Mouse (Mus musculus): ENCODE results near the gene Mavs. TPM values are rescaled to one million over a fixed set of nuclear protein-coding genes. Genes with fewer than 3 reads are reported as not detected.

Gene Mavs
- polyA plus RNA-seq, 1 experiment from 2014 or later, result 5.0 TPM

DNA sequence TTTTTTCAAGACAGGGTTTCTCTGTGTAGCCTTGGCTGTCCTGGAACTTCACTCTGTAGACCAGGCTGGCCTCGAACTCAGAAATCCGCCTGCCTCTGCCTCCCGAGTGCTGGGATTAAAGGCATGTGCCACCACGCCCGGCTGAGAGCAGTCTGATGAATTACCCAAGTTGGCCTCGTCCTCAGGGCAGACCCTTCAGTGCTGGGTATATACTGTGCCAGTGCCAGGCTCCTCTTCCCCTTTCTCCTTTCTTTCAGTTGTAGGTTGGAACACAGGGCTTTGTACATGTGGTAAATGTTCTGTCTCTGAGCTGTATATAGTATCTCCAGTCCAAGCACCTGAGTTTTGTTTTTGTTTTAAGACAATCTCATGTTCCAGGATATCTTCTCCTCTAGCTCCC is 30.2 kb downstream of the Mavs start:
- 57% methylated on average over 6 of the region's 6 CpGs for WGBS
- H3K27ac ChIP-seq (ENCODE audit: low read depth, low read length), result no peak overlapping the region
- H3K9ac ChIP-seq (replicated peaks; ENCODE audit: low read depth, low read length), result no peak overlapping the region
- no peak overlapping the region for H3K4me3 ChIP-seq (ENCODE audit: low read depth, low read length)
- H3K4me1 ChIP-seq (ENCODE audit: control insufficient read depth, insufficient read depth, low read length), result peaks cover 14% of the 10 kb centered on the region
- no peak for ATAC-seq (ENCODE audit: low read depth)
- no peaks in the 10 kb centered on the region for H3K9me3 ChIP-seq (ENCODE audit: control insufficient read depth, low read length)
- H3K27me3 ChIP-seq (ENCODE audit: control insufficient read depth, insufficient read depth, low read length), result no peaks in the 10 kb centered on the region
- H3K4me2 ChIP-seq (ENCODE audit: low read depth, low read length), result peak overlapping the region; percentile 91
- H3K36me3 ChIP-seq (ENCODE audit: control insufficient read depth, insufficient read depth, low read length), result no peaks in the 10 kb centered on the region

DNA sequence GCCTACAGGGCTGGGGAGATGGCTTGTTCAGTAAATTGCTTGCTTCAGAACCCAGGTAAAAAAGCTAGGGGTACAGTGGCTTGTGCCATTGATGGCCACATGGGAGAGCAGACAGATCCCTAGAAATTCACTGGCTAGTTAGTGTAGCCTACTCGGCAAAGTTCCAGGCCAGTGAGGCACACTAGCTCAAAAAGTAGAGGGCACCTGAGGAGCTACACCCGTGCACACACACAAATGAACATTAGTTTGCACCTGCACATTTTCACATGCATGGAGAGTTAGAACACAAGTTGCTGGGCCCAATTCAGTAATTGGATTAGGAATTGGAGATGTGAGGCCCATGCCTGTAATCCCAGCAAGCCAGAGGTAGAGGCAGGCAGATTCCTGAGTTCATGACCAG is 31.2 kb downstream of the Mavs start:
- Histone ChIP-seq H3K27me3 (ENCODE audit: control insufficient read depth, insufficient read depth, low read length) (no peaks in the 10 kb centered on the region), H3K36me3 (ENCODE audit: control insufficient read depth, insufficient read depth, low read length) (no peaks in the 10 kb centered on the region), H3K4me3 (ENCODE audit: low read depth, low read length) (no peak overlapping the region), H3K4me1 (ENCODE audit: control insufficient read depth, insufficient read depth, low read length) (peaks cover 14% of the 10 kb centered on the region), H3K9me3 (ENCODE audit: control insufficient read depth, low read length) (no peaks in the 10 kb centered on the region), H3K27ac (ENCODE audit: low read depth, low read length) (no peak overlapping the region), H3K4me2 (ENCODE audit: low read depth, low read length) (no peak overlapping the region), H3K9ac (replicated peaks; ENCODE audit: low read depth, low read length) (no peak overlapping the region)
- WGBS, result 84% methylated on average over 2 of the region's 2 CpGs
- no peak for ATAC-seq (ENCODE audit: low read depth)

DNA sequence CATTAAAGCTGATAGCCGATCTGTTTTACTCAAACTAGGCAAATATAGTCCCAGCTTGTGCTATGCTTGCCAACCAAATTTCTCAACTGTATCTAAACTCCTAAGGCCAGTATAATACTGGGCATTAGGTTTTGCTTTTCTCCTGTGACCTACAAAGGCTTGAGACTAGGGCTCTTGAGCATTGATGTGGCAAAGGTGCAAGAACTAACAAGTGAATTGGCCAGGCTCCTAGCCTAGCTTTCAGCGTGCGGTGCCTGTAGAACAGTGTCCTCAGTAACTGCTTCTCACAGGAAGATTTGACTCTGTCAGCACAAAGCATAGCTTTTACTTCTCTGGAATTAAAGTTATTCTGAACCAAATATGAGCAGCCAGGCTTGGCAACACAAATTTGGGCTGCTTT is 41.6 kb downstream of the Mavs start:
- Histone ChIP-seq H3K4me1 (ENCODE audit: control insufficient read depth, insufficient read depth, low read length) (no peaks in the 10 kb centered on the region), H3K36me3 (ENCODE audit: control insufficient read depth, insufficient read depth, low read length) (peaks cover 36% of the 10 kb centered on the region), H3K27me3 (ENCODE audit: control insufficient read depth, insufficient read depth, low read length) (no peaks in the 10 kb centered on the region), H3K27ac (ENCODE audit: low read depth, low read length) (no peak overlapping the region), H3K9me3 (ENCODE audit: control insufficient read depth, low read length) (no peaks in the 10 kb centered on the region), H3K4me2 (ENCODE audit: low read depth, low read length) (no peak overlapping the region), H3K4me3 (ENCODE audit: low read depth, low read length) (no peak overlapping the region), H3K9ac (replicated peaks; ENCODE audit: low read depth, low read length) (no peak overlapping the region)
- WGBS, result 95% methylated on average over 3 of the region's 3 CpGs
- ATAC-seq (ENCODE audit: low read depth), result no peak

DNA sequence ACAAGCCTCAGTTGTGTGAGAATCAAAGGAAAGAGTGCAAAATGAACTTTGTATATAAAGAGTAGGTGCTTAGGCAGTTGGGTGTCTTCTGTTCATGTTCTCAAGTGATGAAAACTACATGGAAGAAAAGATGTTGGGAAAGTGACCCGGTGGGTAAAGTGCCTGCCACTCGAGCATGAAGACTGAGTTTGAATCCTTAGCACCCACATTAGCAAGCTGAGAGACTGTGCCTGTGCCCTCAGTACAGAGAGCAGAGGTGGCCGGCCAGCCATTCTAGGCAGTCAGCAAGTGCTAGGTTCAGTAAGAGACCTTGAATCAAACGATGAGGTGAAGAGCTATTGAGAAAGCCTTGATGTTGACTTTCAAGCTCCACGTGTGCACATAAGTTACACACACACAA is 42.9 kb downstream of the Mavs start:
- no peak overlapping the region for H3K4me3 ChIP-seq (ENCODE audit: low read depth, low read length)
- H3K27me3 ChIP-seq (ENCODE audit: control insufficient read depth, insufficient read depth, low read length), result no peaks in the 10 kb centered on the region
- H3K9me3 ChIP-seq (ENCODE audit: control insufficient read depth, low read length), result no peaks in the 10 kb centered on the region
- WGBS, result 96% methylated on average over 5 of the region's 5 CpGs
- no peak overlapping the region for H3K9ac ChIP-seq (replicated peaks; ENCODE audit: low read depth, low read length)
- no peaks in the 10 kb centered on the region for H3K4me1 ChIP-seq (ENCODE audit: control insufficient read depth, insufficient read depth, low read length)
- H3K4me2 ChIP-seq (ENCODE audit: low read depth, low read length), result no peak overlapping the region
- no peak for ATAC-seq (ENCODE audit: low read depth)
- H3K36me3 ChIP-seq (ENCODE audit: control insufficient read depth, insufficient read depth, low read length), result peaks cover 36% of the 10 kb centered on the region
- H3K27ac ChIP-seq (ENCODE audit: low read depth, low read length), result no peak overlapping the region

DNA sequence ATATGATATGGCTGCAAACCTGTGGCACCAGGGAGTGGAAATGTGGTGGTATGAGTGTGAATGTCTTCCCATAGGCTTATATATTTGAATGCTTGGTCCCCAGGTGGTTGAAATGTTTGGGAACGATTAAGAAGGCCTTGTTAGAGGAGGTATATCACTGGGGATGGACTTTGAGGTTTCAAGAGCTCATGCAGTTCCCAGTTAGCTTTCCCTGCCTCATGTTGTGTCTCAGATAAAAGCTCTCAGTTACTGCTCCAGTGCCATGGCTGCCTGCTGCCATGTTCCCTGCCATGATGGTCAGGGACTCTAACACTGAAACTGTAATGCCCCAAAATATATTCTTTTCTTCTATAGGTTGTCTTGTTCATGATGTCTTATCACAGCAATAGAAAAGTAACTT is 47.7 kb downstream of the Mavs start:
- no peak overlapping the region for H3K4me2 ChIP-seq (ENCODE audit: low read depth, low read length)
- 86% methylated on average over 1 of the region's 1 CpGs for WGBS

DNA sequence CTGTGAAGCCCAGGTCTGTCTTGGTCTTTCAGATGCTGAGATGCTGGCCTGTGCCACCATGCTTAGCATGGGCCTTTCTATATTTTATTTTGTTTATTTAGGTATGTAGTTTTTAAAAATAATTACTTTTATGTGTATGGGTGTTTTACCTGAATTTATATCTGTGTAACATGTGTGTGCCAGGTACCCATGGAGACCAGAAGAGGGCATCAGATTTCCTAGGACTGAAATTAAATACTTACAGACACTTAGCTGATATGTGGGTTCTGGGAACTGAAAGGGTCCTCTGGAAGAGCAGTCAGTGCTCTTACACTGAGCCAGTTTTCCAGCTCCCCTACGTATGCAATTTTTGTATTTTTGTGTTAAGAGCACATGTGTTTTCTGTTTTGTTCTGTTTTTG is 52.4 kb downstream of the Mavs start:
- ATAC-seq (ENCODE audit: low read depth), result no peak
- no peaks in the 10 kb centered on the region for H3K9me3 ChIP-seq (ENCODE audit: control insufficient read depth, low read length)
- H3K36me3 ChIP-seq (ENCODE audit: control insufficient read depth, insufficient read depth, low read length), result peaks cover 21% of the 10 kb centered on the region
- H3K4me2 ChIP-seq (ENCODE audit: low read depth, low read length), result no peak overlapping the region
- WGBS, result 91% methylated on average over 1 of the region's 1 CpGs
- H3K4me1 ChIP-seq (ENCODE audit: control insufficient read depth, insufficient read depth, low read length), result no peaks in the 10 kb centered on the region
- H3K9ac ChIP-seq (replicated peaks; ENCODE audit: low read depth, low read length), result no peak overlapping the region
- H3K27me3 ChIP-seq (ENCODE audit: control insufficient read depth, insufficient read depth, low read length), result no peaks in the 10 kb centered on the region
- no peak overlapping the region for H3K27ac ChIP-seq (ENCODE audit: low read depth, low read length)
- no peak overlapping the region for H3K4me3 ChIP-seq (ENCODE audit: low read depth, low read length)

More for the DNA sequence above, 47.7 kb downstream of the Mavs start:
- no peak for ATAC-seq (ENCODE audit: low read depth)
- H3K4me3 ChIP-seq (ENCODE audit: low read depth, low read length), result no peak overlapping the region
- H3K4me1 ChIP-seq (ENCODE audit: control insufficient read depth, insufficient read depth, low read length), result no peaks in the 10 kb centered on the region
- H3K36me3 ChIP-seq (ENCODE audit: control insufficient read depth, insufficient read depth, low read length), result peaks cover 24% of the 10 kb centered on the region
- no peak overlapping the region for H3K27ac ChIP-seq (ENCODE audit: low read depth, low read length)
- no peak overlapping the region for H3K9ac ChIP-seq (replicated peaks; ENCODE audit: low read depth, low read length)
- H3K27me3 ChIP-seq (ENCODE audit: control insufficient read depth, insufficient read depth, low read length), result no peaks in the 10 kb centered on the region
- no peaks in the 10 kb centered on the region for H3K9me3 ChIP-seq (ENCODE audit: control insufficient read depth, low read length)

DNA sequence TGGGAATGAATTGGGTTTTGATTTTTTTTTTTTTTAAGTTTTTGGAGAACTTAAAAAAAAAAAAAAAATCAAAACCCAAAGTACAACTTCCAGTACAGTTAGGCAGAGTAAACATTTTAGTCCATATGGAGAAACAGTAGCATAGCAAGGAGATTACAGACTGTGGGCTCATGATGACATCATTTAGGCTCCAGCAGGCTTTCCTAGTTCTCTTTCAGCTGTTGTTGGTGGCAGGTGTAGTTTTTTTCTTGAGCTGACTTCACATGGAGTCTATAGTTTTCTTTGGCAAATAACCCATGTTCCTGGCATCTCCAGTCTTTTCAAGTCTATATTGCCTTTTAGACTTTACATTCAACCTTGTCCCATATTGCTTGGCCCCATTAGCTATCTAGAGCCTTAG is 56.8 kb downstream of the Mavs start:
- Histone ChIP-seq H3K36me3 (ENCODE audit: control insufficient read depth, insufficient read depth, low read length) (peaks cover 23% of the 10 kb centered on the region; the same call in 1 of the 2 replicates), H3K27ac (ENCODE audit: low read depth, low read length) (no peak overlapping the region), H3K4me2 (ENCODE audit: low read depth, low read length) (no peak overlapping the region), H3K27me3 (ENCODE audit: control insufficient read depth, insufficient read depth, low read length) (no peaks in the 10 kb centered on the region), H3K4me1 (ENCODE audit: control insufficient read depth, insufficient read depth, low read length) (no peaks in the 10 kb centered on the region), H3K9ac (replicated peaks; ENCODE audit: low read depth, low read length) (no peak overlapping the region), H3K4me3 (ENCODE audit: low read depth, low read length) (no peak overlapping the region), H3K9me3 (ENCODE audit: control insufficient read depth, low read length) (no peaks in the 10 kb centered on the region)
- ATAC-seq (ENCODE audit: low read depth), result no peak

DNA sequence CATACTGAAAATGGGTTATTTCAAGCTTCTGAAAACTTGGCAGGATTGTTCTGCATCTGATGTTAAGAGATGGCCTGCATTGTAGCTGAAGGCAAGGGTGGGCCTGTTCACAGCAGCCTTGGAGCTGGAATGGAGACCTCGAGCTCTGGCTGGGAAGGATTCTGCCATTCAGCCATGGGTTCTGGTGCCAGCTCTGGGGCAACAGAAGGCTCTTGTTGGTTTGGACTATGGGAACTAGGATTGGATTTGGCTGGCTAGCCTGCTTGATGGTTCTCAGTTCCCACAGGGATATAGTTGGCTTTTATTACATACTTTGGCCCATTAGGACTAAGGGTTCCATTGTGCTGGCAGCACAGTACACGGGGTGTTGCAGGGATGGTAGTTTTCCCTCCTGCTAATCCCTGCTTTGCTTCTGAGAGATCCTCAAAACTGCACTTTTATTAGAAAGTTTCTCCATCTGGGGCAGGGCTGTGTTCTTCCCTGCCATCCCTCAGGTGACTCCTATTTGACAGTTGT is 62.9 kb downstream of the Mavs start:
- peaks cover 35% of the 10 kb centered on the region for H3K36me3 ChIP-seq (ENCODE audit: control insufficient read depth, insufficient read depth, low read length)
- no peak overlapping the region for H3K4me3 ChIP-seq (ENCODE audit: low read depth, low read length)
- H3K4me2 ChIP-seq (ENCODE audit: low read depth, low read length), result no peak overlapping the region
- H3K4me1 ChIP-seq (ENCODE audit: control insufficient read depth, insufficient read depth, low read length), result no peaks in the 10 kb centered on the region
- WGBS, result 82% methylated on average over 2 of the region's 2 CpGs
- no peaks in the 10 kb centered on the region for H3K27me3 ChIP-seq (ENCODE audit: control insufficient read depth, insufficient read depth, low read length)
- H3K27ac ChIP-seq (ENCODE audit: low read depth, low read length), result no peak overlapping the region
- no peak overlapping the region for H3K9ac ChIP-seq (replicated peaks; ENCODE audit: low read depth, low read length)
- ATAC-seq (ENCODE audit: low read depth), result no peak
- H3K9me3 ChIP-seq (ENCODE audit: control insufficient read depth, low read length), result no peaks in the 10 kb centered on the region

Measured in neural tube, embryonic 14.5 days (tissue).